Mouse (Mus musculus): Measurements from ENCODE around the gene Eef1b2. TPM values are rescaled to one million over a fixed set of nuclear protein-coding genes. Genes with fewer than 3 reads are reported as not detected.

Gene Eef1b2
- polyA plus RNA-seq, 1 experiment from 2014 or later = 446 TPM

DNA sequence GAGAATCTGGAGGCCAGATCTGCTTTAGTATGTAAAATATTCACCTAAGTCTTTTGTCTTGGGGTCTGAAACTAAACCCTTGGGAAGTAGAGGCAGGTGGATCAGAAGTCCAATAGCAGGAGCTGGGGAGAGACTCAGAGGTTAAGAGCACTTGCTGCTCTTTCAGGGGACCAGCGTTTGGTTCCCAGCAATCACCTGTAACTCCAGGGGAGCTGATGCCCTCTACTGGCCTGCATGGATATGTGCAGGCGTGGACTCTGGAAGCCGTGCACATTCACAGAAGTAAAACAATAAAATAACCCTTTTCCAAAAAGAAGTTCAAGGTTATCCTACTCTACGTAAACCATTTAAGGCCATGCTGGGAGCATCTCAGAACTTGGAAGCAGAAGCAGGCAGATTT is 42.7 kb downstream of the Eef1b2 start:
- ATAC-seq (replicated peaks) = no peak
- Histone ChIP-seq H3K4me2 (no peak overlapping the region), H3K4me3 (no peak overlapping the region), H3K27me3 (replicated peaks) (no peaks in the 10 kb centered on the region), H3K4me1 (peaks cover 7% of the 10 kb centered on the region), H3K9me3 (no peaks in the 10 kb centered on the region), H3K9ac (no peak overlapping the region), H3K27ac (no peak overlapping the region), H3K36me3 (replicated peaks) (no peaks in the 10 kb centered on the region)
- WGBS = 97% methylated on average over 4 of the region's 4 CpGs

DNA sequence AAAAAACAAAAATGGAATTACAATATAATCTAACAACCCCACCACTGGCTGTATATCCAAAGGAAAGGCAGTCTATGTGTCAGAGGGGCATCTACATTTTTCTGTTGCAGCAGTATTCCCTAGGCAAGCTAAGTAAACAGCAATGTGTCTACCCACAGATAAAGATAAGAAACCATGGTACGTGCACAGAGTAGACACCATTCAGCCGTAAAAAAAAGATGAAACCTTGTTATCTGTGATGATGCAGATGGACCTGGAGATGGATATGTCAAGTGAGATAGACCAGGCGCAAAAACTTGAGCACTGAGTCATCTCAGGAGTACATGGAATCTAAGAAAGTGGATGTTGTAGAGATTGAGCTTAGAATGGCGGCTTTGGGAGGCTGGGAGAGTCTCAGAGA is 48.4 kb downstream of the Eef1b2 start:
- Histone ChIP-seq H3K4me2 (no peak overlapping the region), H3K27ac (no peak overlapping the region), H3K9ac (no peak overlapping the region), H3K27me3 (replicated peaks) (no peaks in the 10 kb centered on the region), H3K4me1 (no peaks in the 10 kb centered on the region), H3K36me3 (replicated peaks) (no peaks in the 10 kb centered on the region), H3K4me3 (no peak overlapping the region), H3K9me3 (no peaks in the 10 kb centered on the region)
- WGBS = 83% methylated on average over 4 of the region's 4 CpGs
- ATAC-seq (replicated peaks) = no peak

- no peak overlapping the region for H3K27ac ChIP-seq
- H3K9me3 ChIP-seq = no peaks in the 10 kb centered on the region
- ATAC-seq (replicated peaks) = no peak
- no peaks in the 10 kb centered on the region for H3K27me3 ChIP-seq (replicated peaks)
- H3K4me1 ChIP-seq = no peaks in the 10 kb centered on the region
- no peak overlapping the region for H3K9ac ChIP-seq
- no peaks in the 10 kb centered on the region for H3K36me3 ChIP-seq (replicated peaks)
- no peak overlapping the region for H3K4me2 ChIP-seq
- WGBS = 14% methylated on average over 7 of the region's 7 CpGs
- H3K4me3 ChIP-seq = no peak overlapping the region
These were observed 49.3 kb downstream of the Eef1b2 start for GRCm38 (mm10) chr1:63225890-63226289.

- Histone ChIP-seq H3K27me3 (replicated peaks) (no peaks in the 10 kb centered on the region), H3K4me1 (no peaks in the 10 kb centered on the region), H3K36me3 (replicated peaks) (no peaks in the 10 kb centered on the region), H3K4me3 (no peak overlapping the region), H3K9ac (no peak overlapping the region), H3K4me2 (no peak overlapping the region), H3K9me3 (no peaks in the 10 kb centered on the region), H3K27ac (no peak overlapping the region)
- 86% methylated on average over 5 of the region's 5 CpGs for WGBS
- no peak for ATAC-seq (replicated peaks)
These were observed 50.6 kb downstream of the Eef1b2 start for GRCm38 (mm10) chr1:63227241-63227640.

Small RNA genes lying within 50 kb of the gene (microRNA-seq; reads per million reads assigned to microRNA genes)
- not detected for gene Gm24557
- gene Gm27512 = not detected

Other genes starting within 250 kb of the Eef1b2 start
- gene Ino80d, start 62.2 kb upstream of the Eef1b2 start, polyA plus RNA-seq (2015; fragmentation: Nextera tagmentation; extraction: Ambion mirVana) = 10.3 and 12.7 TPM in 2 replicates
- 132 and 136 TPM in 2 replicates for gene Ndufs1, start within 50 bp of the Eef1b2 start, polyA plus RNA-seq (2015; fragmentation: Nextera tagmentation; extraction: Ambion mirVana)
- gene Gpr1, start 37.7 kb downstream of the Eef1b2 start, polyA plus RNA-seq (2015; fragmentation: Nextera tagmentation; extraction: Ambion mirVana) = 0.66 and 1.2 TPM in 2 replicates
- 40.9 and 52.5 TPM in 2 replicates for gene Zdbf2, start 96.4 kb downstream of the Eef1b2 start, polyA plus RNA-seq (2015; fragmentation: Nextera tagmentation; extraction: Ambion mirVana)

All from midbrain, embryonic 15.5 days (tissue).